Mouse (Mus musculus): ENCODE results near the gene Aco1. TPM values are rescaled to one million over a fixed set of nuclear protein-coding genes. Genes with fewer than 3 reads are reported as not detected.

Gene Aco1
- total and polyA plus RNA-seq, 2 experiments from 2014 or later: 40.0 to 59.6 TPM

GRCm38 (mm10) chr4:40178584-40178983 is 35.7 kb downstream of the Aco1 start:
- Histone ChIP-seq H3K27me3 (ENCODE audit: insufficient read depth, low read length) (no peaks in the 10 kb centered on the region), H3K9ac (no peak overlapping the region), H3K4me3 (ENCODE audit: low read depth, low read length) (no peak overlapping the region), H3K9me3 (ENCODE audit: low read length) (no peaks in the 10 kb centered on the region), H3K4me2 (ENCODE audit: low read depth) (no peak overlapping the region), H3K36me3 (ENCODE audit: insufficient read depth) (peaks cover 69% of the 10 kb centered on the region), H3K4me1 (ENCODE audit: insufficient read depth) (no peaks in the 10 kb centered on the region), H3K27ac (ENCODE audit: low read depth, low read length) (no peak overlapping the region)
- no peak for TF ChIP-seq CTCF (IDR thresholded peaks at IDR 0.05; ENCODE audit: low read depth)
- ATAC-seq (no peak), DNase-seq (no peak)
- 79% methylated on average over 17 of the region's 17 CpGs for WGBS

- Histone ChIP-seq H3K4me2 (ENCODE audit: low read depth) (no peak overlapping the region), H3K4me3 (ENCODE audit: low read depth, low read length) (no peak overlapping the region), H3K4me1 (ENCODE audit: insufficient read depth) (no peaks in the 10 kb centered on the region), H3K9ac (no peak overlapping the region), H3K27ac (ENCODE audit: low read depth, low read length) (no peak overlapping the region), H3K27me3 (ENCODE audit: insufficient read depth, low read length) (no peaks in the 10 kb centered on the region), H3K9me3 (ENCODE audit: low read length) (no peaks in the 10 kb centered on the region), H3K36me3 (ENCODE audit: insufficient read depth) (peaks cover 83% of the 10 kb centered on the region)
- TF ChIP-seq CTCF (IDR thresholded peaks at IDR 0.05; ENCODE audit: low read depth): no peak
- DNase-seq: no peak
- no peak for ATAC-seq
- WGBS: 95% methylated on average over 6 of the region's 6 CpGs
Observed at GRCm38 (mm10) chr4:40180046-40180445, 37.2 kb downstream of the Aco1 start.

GRCm38 (mm10) chr4:40181681-40182080 is 38.8 kb downstream of the Aco1 start:
- Histone ChIP-seq H3K4me1 (ENCODE audit: insufficient read depth) (no peaks in the 10 kb centered on the region), H3K36me3 (ENCODE audit: insufficient read depth) (peaks cover 83% of the 10 kb centered on the region), H3K4me3 (ENCODE audit: low read depth, low read length) (no peak overlapping the region), H3K9me3 (ENCODE audit: low read length) (no peaks in the 10 kb centered on the region), H3K27me3 (ENCODE audit: insufficient read depth, low read length) (no peaks in the 10 kb centered on the region), H3K27ac (ENCODE audit: low read depth, low read length) (no peak overlapping the region), H3K4me2 (ENCODE audit: low read depth) (no peak overlapping the region), H3K9ac (no peak overlapping the region)
- ATAC-seq: no peak
- no peak for DNase-seq
- TF ChIP-seq CTCF (IDR thresholded peaks at IDR 0.05; ENCODE audit: low read depth): no peak
- 92% methylated on average over 8 of the region's 8 CpGs for WGBS

- Histone ChIP-seq H3K4me1 (ENCODE audit: insufficient read depth) (no peaks in the 10 kb centered on the region), H3K9me3 (ENCODE audit: low read length) (no peaks in the 10 kb centered on the region), H3K27ac (ENCODE audit: low read depth, low read length) (no peak overlapping the region), H3K27me3 (ENCODE audit: insufficient read depth, low read length) (no peaks in the 10 kb centered on the region), H3K4me3 (ENCODE audit: low read depth, low read length) (no peak overlapping the region), H3K4me2 (ENCODE audit: low read depth) (no peak overlapping the region), H3K9ac (no peak overlapping the region), H3K36me3 (ENCODE audit: insufficient read depth) (peaks cover 89% of the 10 kb centered on the region)
- DNase-seq (peak; percentile 76), ATAC-seq (peak; percentile 82)
- peak; percentile 77 for TF ChIP-seq CTCF (IDR thresholded peaks at IDR 0.05; ENCODE audit: low read depth)
- WGBS: 33% methylated on average over 14 of the region's 14 CpGs
Observed at GRCm38 (mm10) chr4:40182651-40183320, 39.9 kb downstream of the Aco1 start.

- ATAC-seq: no peak
- Histone ChIP-seq H3K9ac (no peak overlapping the region), H3K4me2 (ENCODE audit: low read depth) (no peak overlapping the region), H3K4me1 (ENCODE audit: insufficient read depth) (no peaks in the 10 kb centered on the region), H3K27ac (ENCODE audit: low read depth, low read length) (no peak overlapping the region), H3K27me3 (ENCODE audit: insufficient read depth, low read length) (no peaks in the 10 kb centered on the region), H3K36me3 (ENCODE audit: insufficient read depth) (peaks cover 90% of the 10 kb centered on the region), H3K4me3 (ENCODE audit: low read depth, low read length) (no peak overlapping the region), H3K9me3 (ENCODE audit: low read length) (no peaks in the 10 kb centered on the region)
- no peak for DNase-seq
- WGBS: 94% methylated on average over 6 of the region's 6 CpGs
- TF ChIP-seq CTCF (IDR thresholded peaks at IDR 0.05; ENCODE audit: low read depth): no peak
Observed at GRCm38 (mm10) chr4:40183781-40184180, 40.9 kb downstream of the Aco1 start.

- ATAC-seq (no peak), DNase-seq (no peak)
- Histone ChIP-seq H3K4me2 (ENCODE audit: low read depth) (no peak overlapping the region), H3K4me1 (ENCODE audit: insufficient read depth) (no peaks in the 10 kb centered on the region), H3K27me3 (ENCODE audit: insufficient read depth, low read length) (no peaks in the 10 kb centered on the region), H3K9ac (no peak overlapping the region), H3K36me3 (ENCODE audit: insufficient read depth) (peaks cover 93% of the 10 kb centered on the region), H3K27ac (ENCODE audit: low read depth, low read length) (no peak overlapping the region), H3K9me3 (ENCODE audit: low read length) (no peaks in the 10 kb centered on the region), H3K4me3 (ENCODE audit: low read depth, low read length) (no peak overlapping the region)
- 87% methylated on average over 5 of the region's 5 CpGs for WGBS
- no peak for TF ChIP-seq CTCF (IDR thresholded peaks at IDR 0.05; ENCODE audit: low read depth)
Observed at GRCm38 (mm10) chr4:40184470-40184869, 41.6 kb downstream of the Aco1 start.

- Histone ChIP-seq H3K27ac (ENCODE audit: low read depth, low read length) (no peak overlapping the region), H3K9ac (no peak overlapping the region), H3K4me3 (ENCODE audit: low read depth, low read length) (no peak overlapping the region), H3K36me3 (ENCODE audit: insufficient read depth) (peaks cover 88% of the 10 kb centered on the region), H3K9me3 (ENCODE audit: low read length) (no peaks in the 10 kb centered on the region), H3K4me2 (ENCODE audit: low read depth) (no peak overlapping the region), H3K27me3 (ENCODE audit: insufficient read depth, low read length) (no peaks in the 10 kb centered on the region), H3K4me1 (ENCODE audit: insufficient read depth) (no peaks in the 10 kb centered on the region)
- WGBS: 88% methylated on average over 7 of the region's 7 CpGs
- ATAC-seq (no peak), DNase-seq (no peak)
- TF ChIP-seq CTCF (IDR thresholded peaks at IDR 0.05; ENCODE audit: low read depth): no peak
Observed at GRCm38 (mm10) chr4:40187956-40188355, 45.1 kb downstream of the Aco1 start.
